Comparison of ENCODE assay signal across 9 mouse cellular contexts in genomic region chr1:164796471-164796870, GRCm38 (mm10). TPM values are rescaled to one million over a fixed set of nuclear protein-coding genes. Genes with fewer than 3 reads are reported as not detected.
DNase-seq lines count a peak whose midpoint lies in the region; ATAC-seq and TF ChIP-seq lines count a peak whose summit lies in the region.
"Had no signal": no experiment of that assay in that cellular context is flagged by ENCODE, and none has a peak within 500 bp of the region (broad histone marks: within the 10 kb centered on the region; RNA-seq: fewer than 3 reads in every experiment).

Gene Dpt (plus strand): TSS chr1:164796644.

- H3K36me3 ChIP-seq in heart, embryonic 14.5 days (ENCODE audit: control insufficient read depth, insufficient read depth, low read length), result no peaks in the 10 kb centered on the region
- H3K36me3 ChIP-seq: neural tube, embryonic 12.5 days had no signal

- 80% methylated on average over 8 of the region's 8 CpGs for WGBS in heart, embryonic 14.5 days

- H3K4me1 ChIP-seq in brown adipose tissue, adult 24 weeks (ENCODE audit: control insufficient read depth, insufficient read depth, insufficient read length, low read length), result peaks cover 10% of the 10 kb centered on the region
- H3K4me1 ChIP-seq in heart, embryonic 14.5 days (ENCODE audit: control insufficient read depth in 2 of 2, insufficient read depth in 2 of 2, low read length in 2 of 2), result peaks cover 6 to 8% of the 10 kb centered on the region in 2 experiments; a peak in 3 of 4 replicates

- H3K9me3 ChIP-seq in heart, embryonic 14.5 days (ENCODE audit: control insufficient read depth, low read length), result no peaks in the 10 kb centered on the region
- H3K9me3 ChIP-seq: neural tube, embryonic 12.5 days had no signal

- no peaks in the 10 kb centered on the region for H3K27me3 ChIP-seq in heart, embryonic 14.5 days (ENCODE audit: control insufficient read depth, insufficient read depth, low read length)
- H3K27me3 ChIP-seq: neural tube, embryonic 12.5 days had no signal

- intact Hi-C loops in left cerebral cortex, adult 2 months (cut with DNase I), result loop anchor here (5.0 kb wide), 1 partner anchor 51 kb away; no protein-coding TSS in a partner anchor

- peak within 1 kb of the TSS; percentile 90 for H3K27ac ChIP-seq in brown adipose tissue, adult 24 weeks (replicated peaks; ENCODE audit: low read depth, low read length)
- H3K27ac ChIP-seq in heart, embryonic 14.5 days (replicated peaks in 1 of 2; ENCODE audit: control insufficient read depth in 1 of 2, insufficient read depth in 1 of 2, low read depth in 2 of 2, low read length in 2 of 2), result peak within 1 kb of the TSS; percentile 39 to 42; a peak in 3 of 4 replicates
- no peak within 1 kb of the TSS for H3K27ac ChIP-seq in left cerebral cortex, adult 2 months
- H3K27ac ChIP-seq: neural tube, embryonic 12.5 days had no signal

- ATAC-seq in heart, embryonic 14.5 days (ENCODE audit: insufficient number of reproducible peaks, insufficient read depth, low FRiP score, low read depth), result no peak
- ATAC-seq in CD4-positive, CD25-positive, alpha-beta regulatory T cell, adult 4 months, result no peak
- ATAC-seq: hindbrain, embryonic 16.5 days had no signal

- peak within 1 kb of the TSS; percentile 54 for H3K4me3 ChIP-seq in brown adipose tissue, adult 24 weeks (ENCODE audit: insufficient read depth, low read depth, low read length)
- peak within 1 kb of the TSS; percentile 6 to 11; a peak in 3 of 4 replicates for H3K4me3 ChIP-seq in heart, embryonic 14.5 days (ENCODE audit: control insufficient read depth in 1 of 2, insufficient read depth in 1 of 2, low read depth in 1 of 2, low read length in 2 of 2)
- no peak within 1 kb of the TSS for H3K4me3 ChIP-seq in left cerebral cortex, adult 2 months
- H3K4me3 ChIP-seq: neural tube, embryonic 12.5 days had no signal

- no peak for DNase-seq in adrenal gland, adult 8-10 months
- DNase-seq in lung, postnatal 14 days, result peak; percentile 52
- no peak for DNase-seq in left cerebral cortex, adult 2 months (ENCODE audit: extremely low spot score in 1 of 2, low spot score in 2 of 2)
- DNase-seq in thymus, postnatal 4 days, result no peak

- TF ChIP-seq CTCF in left cerebral cortex, adult 2 months (IDR thresholded peaks at IDR 0.05), result no peak

- no peak within 1 kb of the TSS for H3K9ac ChIP-seq in heart, embryonic 14.5 days (ENCODE audit: low read length)
- H3K9ac ChIP-seq: neural tube, embryonic 12.5 days had no signal

- peak within 1 kb of the TSS; percentile 34 for H3K4me2 ChIP-seq in heart, embryonic 14.5 days (ENCODE audit: low read length)
- H3K4me2 ChIP-seq: neural tube, embryonic 12.5 days had no signal

RNA-seq across cellular contexts. Expression of gene Dpt, which starts in this region (rescaled TPM):
- 10 to 100 TPM; 15.6 to 82.1 (median 32.1) TPM for total RNA-seq in adrenal gland, adult 8-10 months (2022)
- 153 and 231 TPM in 2 replicates for polyA plus RNA-seq in brown adipose tissue, adult 24 weeks (2012; ENCODE audit: insufficient read depth, insufficient read length, missing spikeins)
- 18.6 and 21.2 TPM in 2 replicates for polyA plus RNA-seq in heart, embryonic 14.5 days (2014; fragmentation: Nextera tagmentation; extraction: Ambion mirVana)
- total RNA-seq in left cerebral cortex, adult 2 months (2021), result under 1 TPM in 1 of 2 experiments, not detected in 1; 0.38 TPM
- polyA plus RNA-seq in CD4-positive, CD25-positive, alpha-beta regulatory T cell, adult 4 months (2017; shearing (Covaris generic)), result under 1 TPM; 0.48 to 0.50 TPM

Comparison
In these comparisons a context has a peak if more than half of its experiments do, and no peak if none do; other contexts are left out.
1. RNA of gene Dpt (total RNA-seq): 15.6 to 82.1 TPM in adrenal gland, adult 8-10 months; 0.38 TPM in left cerebral cortex, adult 2 months; every median in the first group is over 10 times any median in the second.
2. RNA of gene Dpt (polyA plus RNA-seq): 153 to 231 TPM in brown adipose tissue, adult 24 weeks and 18.6 to 21.2 TPM in heart, embryonic 14.5 days; 0.48 to 0.50 TPM in CD4-positive, CD25-positive, alpha-beta regulatory T cell, adult 4 months; every median in the first group is over 10 times any median in the second.